Mouse (Mus musculus) thymus, postnatal 14 days (tissue): ENCODE results near the gene Traf5.
A peak's percentile ranks its signal among the peaks of the same experiment; 100 is the strongest.

Source experiments
- DNase-seq: peaks from one replicate; pipeline ENCODE4 v3.0.0; 2021

Gene Traf5

GRCm38 (mm10) chr1:192091806-192092772, at the start of gene Traf5:
Gene Traf5, minus strand, starts transcription at chr1:192092559.
- peak; percentile 100 for DNase-seq

GRCm38 (mm10) chr1:192140313-192140712, 48.0 kb upstream of the Traf5 start:
- DNase-seq: no peak

GRCm38 (mm10) chr1:192137926-192138910, 45.9 kb upstream of the Traf5 start, which contains the start of gene Rcor3:
Gene Rcor3, minus strand, starts transcription at chr1:192138062.
- peak; percentile 73 for DNase-seq

- no peak for DNase-seq
Observed at GRCm38 (mm10) chr1:192137291-192137925, 45.0 kb upstream of the Traf5 start.

DNA sequence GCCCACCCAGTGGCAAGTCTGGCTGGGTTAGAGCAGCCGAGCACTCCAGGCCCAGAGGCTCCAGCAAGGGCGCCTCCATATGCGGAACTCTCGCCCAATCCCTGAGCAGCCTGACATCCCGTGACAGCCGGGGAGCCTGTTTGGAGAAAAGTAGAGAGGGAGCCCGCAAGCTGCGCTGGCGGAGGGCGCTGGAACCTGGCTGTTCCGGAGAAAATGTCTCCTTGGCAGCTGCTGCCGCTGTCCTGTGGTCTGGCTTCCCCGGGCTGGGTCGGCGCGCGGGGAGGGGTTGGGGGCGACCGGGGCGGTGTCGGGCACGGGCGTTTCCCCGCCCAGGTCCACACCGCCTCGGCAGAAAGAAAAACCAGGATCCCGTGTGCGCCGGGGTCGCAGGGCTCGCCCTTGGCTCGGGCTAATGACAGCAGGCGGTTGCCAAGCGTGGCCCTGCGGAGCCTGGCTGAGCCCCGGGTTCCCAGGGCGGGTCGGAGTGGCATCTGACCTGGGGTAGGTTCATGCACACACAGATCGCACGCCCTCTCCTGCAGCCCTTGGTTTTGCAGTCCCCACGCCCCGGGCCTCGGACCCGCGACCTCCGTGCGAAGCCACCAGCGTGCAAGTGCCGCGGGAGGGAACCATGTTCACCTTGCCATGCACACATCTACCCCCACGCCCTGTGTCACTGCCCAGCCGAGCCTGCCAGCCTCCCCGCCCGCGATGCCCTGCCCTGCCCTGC, 44.4 kb upstream of the Traf5 start:
- DNase-seq: peak; percentile 64

GRCm38 (mm10) chr1:192130202-192130601, 37.8 kb upstream of the Traf5 start:
- no peak for DNase-seq

DNA sequence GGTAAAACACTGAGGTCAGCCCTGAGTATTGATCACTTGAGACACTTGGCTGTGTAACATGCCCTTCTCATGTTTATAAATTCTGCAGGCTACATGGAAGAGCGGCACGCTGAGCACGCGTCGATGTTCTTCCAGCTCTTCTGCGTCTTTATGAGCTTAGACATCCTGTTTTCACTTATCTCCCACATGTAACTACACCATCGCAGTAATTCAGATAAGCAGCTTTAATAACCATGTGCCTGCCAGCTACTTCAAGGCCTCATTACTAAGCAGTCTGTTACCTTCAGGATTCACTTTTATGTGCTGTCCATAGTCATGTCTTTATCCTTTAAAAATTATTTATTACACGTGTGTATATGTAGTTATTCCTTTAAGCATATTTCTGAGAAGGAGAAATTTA, 36.0 kb upstream of the Traf5 start:
- no peak for DNase-seq

GRCm38 (mm10) chr1:192125761-192126160, 33.4 kb upstream of the Traf5 start:
- DNase-seq: no peak

DNA sequence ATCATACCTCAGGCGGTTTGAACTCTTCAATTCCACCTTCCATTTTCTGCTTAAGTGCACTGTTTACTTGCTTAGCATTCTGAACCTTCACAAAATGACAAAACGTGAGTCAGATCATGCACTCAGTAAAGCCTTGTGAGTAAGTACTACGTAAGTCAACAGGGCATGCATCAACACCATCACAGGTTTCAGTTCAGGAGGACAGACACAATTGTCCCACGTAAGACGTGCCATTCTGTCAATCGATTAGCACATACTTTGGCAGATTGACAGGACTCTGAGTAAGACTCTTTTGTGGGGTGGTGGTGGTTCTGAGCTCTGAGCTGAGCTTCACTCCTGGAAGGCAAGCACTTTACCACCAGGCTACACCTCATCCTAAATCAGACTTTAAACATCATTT, 23.9 kb upstream of the Traf5 start:
- no peak for DNase-seq

DNA sequence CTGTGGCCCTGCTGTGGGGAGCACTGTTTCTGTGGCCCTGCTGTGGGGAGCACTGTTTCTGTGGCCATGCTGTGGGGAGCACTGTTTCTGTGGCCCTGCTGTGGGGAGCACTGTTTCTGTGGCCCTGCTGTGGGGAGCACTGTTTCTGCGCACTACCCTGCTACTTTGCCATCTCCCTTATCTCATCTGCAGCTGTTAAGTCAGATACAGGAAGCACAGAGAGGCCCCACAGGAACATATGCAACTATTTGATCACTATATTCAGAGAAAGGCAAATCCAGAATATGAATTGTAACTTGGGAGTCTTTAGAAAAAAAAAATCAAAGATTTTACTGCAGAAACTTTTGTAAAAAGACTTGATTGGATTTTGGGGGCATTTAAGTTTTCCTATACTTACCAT, 23.0 kb upstream of the Traf5 start:
- DNase-seq: no peak

DNA sequence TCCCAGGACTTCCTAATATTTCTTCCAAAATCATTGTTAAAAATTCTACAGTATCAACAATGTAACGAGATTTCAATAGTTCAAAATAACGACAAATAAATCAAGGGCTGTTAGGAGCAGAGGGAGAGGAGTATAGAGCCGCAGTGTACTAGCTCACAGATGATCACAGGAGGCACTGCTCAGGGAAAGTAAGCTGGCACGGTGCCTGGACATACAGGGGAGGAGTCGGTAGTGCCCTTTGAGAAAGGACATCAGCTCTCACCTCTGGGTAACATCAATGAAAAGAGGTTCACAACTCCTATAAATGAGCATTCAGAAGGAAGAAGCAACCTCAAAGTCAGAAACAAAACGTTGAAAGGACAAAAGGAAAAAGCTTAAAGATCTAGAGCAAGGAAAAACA, 16.8 kb upstream of the Traf5 start:
- no peak for DNase-seq

DNA sequence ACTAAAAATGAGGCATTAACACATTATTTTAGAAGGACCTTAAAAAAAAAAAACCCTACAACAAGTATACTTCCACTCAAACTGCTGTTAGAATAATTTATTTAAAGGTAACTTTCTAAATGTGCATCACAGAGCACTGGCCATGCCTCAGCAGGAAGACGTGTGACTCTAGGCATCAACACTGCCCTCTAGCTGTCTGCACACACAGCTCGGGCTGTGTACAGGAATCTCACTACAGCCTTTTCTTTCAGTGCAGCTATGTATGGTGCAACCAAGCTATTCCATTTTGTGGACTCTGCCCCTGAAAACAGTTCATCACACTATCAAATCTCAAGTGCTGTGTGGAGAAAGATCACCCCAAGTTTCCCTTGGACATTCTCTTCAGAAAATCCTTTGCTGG, 15.0 kb upstream of the Traf5 start:
- peak; percentile 63 for DNase-seq

- peak; percentile 16 for DNase-seq
Observed at GRCm38 (mm10) chr1:192105902-192106389, 13.6 kb upstream of the Traf5 start.

GRCm38 (mm10) chr1:192104021-192104420, 11.7 kb upstream of the Traf5 start:
- no peak for DNase-seq

DNA sequence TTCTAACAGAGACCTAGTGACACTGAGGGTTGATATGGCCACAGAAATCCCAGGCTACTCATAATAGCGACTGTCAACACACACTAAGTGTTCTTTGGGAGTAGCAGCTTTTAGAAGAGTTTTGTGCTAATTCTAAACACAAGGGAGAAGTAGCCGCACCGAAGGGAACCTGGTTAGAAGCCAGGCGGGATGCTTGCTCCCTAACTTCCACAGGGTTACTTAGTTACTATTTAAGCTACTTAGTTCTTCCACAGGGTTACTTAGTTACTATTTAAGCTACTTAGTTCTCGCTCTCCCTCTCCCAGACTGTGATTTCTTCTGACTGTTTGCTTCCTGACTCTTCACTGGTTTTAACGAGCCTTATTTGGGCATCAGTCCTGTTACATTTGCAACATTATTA, 10.8 kb upstream of the Traf5 start:
- DNase-seq: no peak

DNA sequence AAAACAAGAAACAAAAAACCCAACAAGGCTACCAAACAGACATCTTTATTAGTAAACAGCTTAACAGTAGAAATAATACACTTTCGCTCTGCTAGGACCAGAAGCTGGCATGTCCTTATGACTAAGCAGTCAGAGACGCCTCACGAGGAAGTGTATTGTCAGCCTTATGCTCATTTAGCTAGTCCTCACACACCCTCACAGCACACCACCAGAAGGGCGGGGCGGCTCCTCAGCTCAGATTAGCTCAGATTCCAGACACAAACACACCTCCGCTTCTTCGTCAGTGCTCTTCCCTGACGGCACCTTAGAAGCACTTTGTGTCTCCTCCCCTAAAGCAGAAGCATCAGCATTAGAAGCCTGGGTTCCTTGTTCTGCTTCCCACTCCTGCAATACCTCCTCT, 9.0 kb upstream of the Traf5 start:
- DNase-seq: no peak

DNA sequence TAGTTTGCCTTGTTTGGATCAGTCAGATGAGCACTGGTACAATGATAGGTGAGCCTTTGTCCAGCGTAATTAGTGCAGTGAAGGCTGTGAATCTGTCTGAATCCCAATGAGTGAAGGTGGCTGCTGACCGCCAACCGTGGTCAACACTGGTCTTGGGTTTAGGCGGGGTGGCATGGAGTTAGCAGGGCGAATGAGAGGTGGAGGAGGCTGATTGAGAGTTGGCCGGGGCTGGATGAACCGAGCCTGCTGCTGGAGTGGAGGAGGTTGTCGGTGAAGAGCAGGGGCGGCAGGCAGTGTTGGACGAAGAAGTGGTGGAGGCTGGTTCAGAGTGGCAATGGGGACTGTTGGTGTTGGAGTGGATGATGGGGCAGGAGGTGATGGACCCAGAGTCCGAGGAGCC, 8.4 kb upstream of the Traf5 start:
- DNase-seq: no peak

- no peak for DNase-seq
Observed at GRCm38 (mm10) chr1:192095626-192096025, 3.3 kb upstream of the Traf5 start.

DNA sequence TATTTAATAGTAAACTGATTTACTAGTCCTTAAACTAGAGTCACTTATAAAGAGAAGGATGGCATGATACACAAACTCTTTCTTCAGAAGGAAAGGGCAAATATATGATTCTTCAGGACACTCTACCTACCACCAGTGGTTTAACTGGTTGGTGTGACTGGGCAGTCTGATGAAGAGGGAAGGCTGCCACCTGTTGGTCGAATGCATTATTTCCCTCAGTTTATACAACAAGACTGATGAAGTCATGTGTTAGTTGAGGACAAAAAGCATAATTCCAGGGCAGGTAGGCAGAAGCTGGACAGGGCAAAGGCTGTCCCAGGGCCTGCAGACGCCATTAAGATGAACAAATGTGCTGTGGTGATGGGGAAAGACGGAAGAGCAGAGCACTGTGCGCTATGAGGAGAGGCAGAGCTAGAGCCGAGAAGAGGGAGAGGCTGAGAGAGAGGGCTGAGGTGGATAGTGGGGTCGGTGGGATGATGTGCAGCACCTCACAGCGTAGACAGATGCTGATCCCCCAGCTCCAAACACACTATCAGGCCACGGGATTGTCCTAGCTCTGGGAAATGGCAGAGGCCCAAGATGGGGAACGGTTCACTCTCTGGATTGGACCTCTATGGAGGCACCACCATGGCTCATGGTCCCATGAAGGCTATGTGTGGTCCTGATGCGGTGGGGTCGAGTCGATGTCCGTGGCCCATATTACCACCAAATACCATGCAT, 2.3 kb upstream of the Traf5 start:
- DNase-seq: peak; percentile 78

GRCm38 (mm10) chr1:192092879-192093660, 711 bp upstream of the Traf5 start:
- peak; percentile 88 for DNase-seq
